Mouse (Mus musculus): ENCODE measurements at regions not wholly inside any gene's neighbourhood (a gene's known extent, or its start where the extent isn't known, plus 50 kb on each side); places are given as distances from the start of the nearest gene placed in this dataset.
A peak's percentile ranks its signal among the peaks of the same experiment; 100 is the strongest.

DNA sequence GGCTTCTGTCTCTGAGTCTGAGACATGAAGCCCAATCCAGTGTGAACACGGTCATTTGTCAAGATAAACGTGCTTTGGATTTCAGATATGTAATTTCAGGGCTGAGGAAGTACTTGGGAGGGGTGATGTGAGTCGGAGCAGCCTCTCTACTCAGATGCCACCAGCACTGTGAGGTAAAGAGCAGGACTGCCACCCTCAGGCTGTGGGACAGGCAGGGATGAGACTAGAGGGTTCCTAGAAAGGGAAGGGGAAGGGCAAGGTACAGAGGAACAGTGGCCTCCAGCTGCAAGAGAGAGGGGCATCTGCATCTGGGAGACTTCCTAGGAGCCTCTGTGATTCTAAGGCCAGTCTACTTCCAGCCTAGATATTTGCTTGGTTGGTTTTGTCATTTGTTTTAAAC is 78.7 kb upstream of the Csrp2 start:
- no peak for DNase-seq (ENCODE audit: low read depth, low spot score)

DNA sequence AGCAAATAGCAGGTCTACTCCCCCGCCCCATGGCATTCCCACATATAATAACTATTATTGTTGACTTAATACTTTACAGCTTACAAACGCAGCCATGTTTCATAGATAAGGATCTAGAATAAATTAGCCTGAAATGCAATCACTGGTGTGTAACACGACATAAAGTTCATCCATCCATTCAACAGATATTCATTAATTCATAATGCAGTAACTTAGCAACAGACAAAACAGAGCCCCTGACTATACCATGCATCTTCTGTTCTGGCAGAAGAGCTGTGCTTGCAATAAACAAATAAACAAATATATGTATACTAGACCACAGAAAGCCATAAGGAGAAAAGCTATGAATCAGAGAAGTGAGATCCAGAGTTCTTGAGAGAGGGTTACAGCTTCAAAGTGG is 77.9 kb upstream of the Csrp2 start:
- no peak for DNase-seq (ENCODE audit: low read depth, low spot score)

DNA sequence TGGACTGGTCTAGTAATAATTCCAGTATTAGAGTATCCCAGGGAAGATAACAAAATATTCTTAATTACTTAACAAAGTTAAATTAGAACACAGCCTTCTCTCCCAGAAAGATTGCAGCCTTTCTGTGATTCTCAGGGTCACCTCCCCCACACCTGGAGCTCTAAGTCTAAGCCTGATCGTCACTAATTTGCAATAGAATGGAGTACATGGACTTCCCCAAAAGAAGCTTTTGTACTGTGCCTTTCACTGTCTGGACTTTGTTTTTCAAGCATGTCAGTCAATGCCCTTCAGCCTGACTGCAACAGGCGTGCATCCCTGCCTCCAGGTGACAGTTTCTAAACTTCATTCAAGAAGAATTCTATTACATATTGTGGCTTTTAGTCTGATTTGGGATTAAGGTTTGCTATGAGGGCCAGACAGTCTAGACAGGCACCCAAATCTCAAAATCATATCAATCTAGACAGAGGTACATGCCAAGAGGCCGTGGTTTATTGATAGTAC is 64.9 kb upstream of the Csrp2 start:
- DNase-seq (ENCODE audit: low read depth, low spot score): peak; percentile 96

DNA sequence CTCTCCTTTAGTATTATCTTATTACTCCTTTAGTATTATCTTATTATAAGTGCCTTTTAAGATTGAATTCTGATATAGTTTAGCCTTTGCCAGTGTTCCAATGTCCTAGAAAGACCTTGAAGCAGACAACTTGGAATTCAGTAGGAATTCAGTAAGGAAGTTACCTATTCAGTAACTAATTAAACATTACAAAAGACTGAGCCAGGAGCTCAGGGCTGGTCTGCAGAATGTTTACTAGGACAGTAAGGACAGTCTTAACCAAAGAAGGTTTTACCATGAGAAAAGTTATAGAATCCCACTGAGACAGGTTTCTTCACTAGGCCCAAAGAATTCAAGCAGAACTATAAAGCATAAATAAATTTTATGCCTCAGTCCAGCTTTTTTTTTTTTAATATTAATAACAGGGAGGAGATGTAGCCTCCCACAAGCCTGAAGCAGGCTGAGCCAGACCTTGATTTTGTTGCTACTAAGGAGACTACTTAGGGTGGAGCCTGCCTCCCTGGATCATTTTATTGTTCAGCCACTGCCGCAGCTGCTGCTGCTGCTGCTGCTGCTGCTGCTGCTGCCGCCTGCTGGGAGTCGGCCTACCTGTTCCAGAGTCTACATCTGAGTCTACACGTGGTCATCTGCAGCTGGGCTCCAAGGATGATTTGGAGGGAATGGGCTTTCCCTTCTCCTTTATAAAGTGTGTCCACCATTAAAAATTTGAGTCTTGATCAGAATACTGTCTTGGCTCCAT is 63.8 kb upstream of the Csrp2 start:
- peak; percentile 96 for DNase-seq (ENCODE audit: low read depth, low spot score)

DNA sequence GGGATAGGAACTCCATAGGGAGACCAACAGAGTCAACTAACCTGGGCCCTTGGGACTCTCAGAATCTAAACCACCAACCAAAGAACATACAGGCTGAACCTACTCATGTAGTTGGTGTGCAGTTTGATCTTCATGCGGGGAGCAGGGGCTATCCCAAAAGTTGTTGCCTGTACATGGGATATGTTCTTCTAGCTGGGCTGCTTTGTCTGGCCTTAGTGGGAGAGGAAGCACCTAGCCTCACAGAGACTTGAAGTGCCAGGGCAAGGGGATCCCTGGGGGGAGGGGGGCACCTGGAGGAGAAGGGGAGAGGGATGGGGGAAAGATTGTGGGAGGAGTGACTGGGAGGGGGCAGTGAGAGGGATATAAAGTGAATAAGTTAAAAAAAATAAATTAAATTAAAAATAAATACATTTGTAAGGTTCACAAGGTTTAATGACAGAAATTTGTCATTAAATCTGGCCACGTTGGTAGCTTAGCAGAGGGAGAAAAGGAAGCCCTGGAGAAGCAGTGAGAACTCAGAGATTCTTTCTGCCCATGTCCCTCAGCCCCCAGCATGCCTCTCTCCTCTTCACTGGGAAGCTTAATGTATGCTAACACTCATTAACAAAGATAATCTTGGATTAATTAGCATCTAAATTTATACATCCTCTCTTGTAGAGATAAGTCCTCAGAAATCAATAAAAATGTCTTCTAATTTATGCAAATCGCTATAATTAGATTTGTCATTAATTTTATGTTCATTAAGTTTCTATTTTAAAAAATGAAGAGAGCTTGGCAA is 62.1 kb upstream of the Csrp2 start:
- no peak for DNase-seq (ENCODE audit: low read depth, low spot score)

DNA sequence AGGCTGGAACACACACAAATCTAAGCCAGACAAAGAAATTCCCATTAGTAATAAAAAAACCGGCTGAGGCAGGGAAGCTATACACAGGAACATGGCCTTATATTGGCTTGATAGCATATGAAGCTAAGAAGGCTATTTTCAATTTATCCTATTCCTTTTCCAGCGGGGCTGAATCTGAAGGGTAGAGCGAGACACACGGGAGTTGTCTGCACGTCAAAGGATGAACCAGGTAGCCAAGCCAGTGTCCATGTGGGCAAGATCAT is 61.6 kb upstream of the Csrp2 start:
- DNase-seq (ENCODE audit: low read depth, low spot score): no peak

DNA sequence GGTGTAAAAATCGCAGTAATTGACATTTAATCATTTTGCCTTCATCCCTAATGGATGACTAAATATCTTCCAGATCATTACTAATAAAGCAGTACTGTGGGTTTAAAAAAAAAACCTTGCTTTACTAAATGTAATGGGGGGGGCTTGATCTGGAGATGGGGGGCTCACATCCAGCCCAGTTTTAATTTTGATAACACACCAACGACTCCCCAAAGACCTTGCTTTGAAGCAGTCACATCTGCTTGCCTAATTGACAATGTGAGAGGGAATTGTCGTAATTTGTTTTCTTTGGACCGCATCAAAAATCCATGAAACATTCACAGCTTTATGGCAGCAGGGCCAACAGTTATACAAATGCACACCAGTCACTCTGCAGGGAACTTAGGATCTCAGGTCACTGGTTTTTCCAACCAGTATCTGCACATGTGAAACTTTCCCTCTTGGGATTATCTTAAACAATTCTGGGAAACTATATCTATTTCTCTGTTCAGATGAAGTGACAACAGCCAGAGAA is 61.1 kb upstream of the Csrp2 start:
- no peak for DNase-seq (ENCODE audit: low read depth, low spot score)

DNA sequence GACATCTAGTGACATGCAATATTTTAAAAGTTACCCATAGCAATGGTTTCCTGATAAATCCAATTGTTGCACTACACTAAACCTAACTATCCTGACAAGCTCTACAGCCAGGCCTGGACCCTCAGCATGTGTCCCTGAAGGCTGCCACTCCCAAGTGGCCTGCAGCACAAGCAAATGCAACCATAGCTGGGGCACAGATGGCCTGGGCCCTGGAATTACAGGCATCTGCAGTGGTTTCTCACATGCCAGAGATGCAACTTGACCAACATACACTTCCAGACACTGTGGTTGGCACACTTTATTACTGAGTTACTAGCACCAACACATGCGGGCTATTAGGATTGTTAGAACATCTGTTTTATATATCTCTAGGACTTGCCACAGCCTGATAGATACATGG is 60.3 kb upstream of the Csrp2 start:
- DNase-seq (ENCODE audit: low read depth, low spot score): no peak

Data from R1 (cell line).